Mouse (Mus musculus) skeletal muscle tissue, adult 2 months (tissue): ENCODE measurements around the gene Brpf3.
"Not testable (repeated sequence)": the region's sequence is repeated elsewhere in the genome, so short reads cannot be mapped to it uniquely, and the experiment has no call there.

Source experiments
- DNase-seq: peaks from one replicate; pipeline ENCODE4 v3.0.0-alpha.2; 2012; ENCODE audit warnings: low read depth, low spot score

Gene Brpf3

GRCm38 (mm10) chr17:28800671-28801412, at the start of gene Brpf3:
Brpf3 (plus strand) TSS chr17:28801090.
- DNase-seq: peak; percentile 54

- no peak for DNase-seq
These were observed 44.4 kb upstream of the Brpf3 start for GRCm38 (mm10) chr17:28756447-28756846.

GRCm38 (mm10) chr17:28757470-28757869, 43.4 kb upstream of the Brpf3 start:
- no peak for DNase-seq

GRCm38 (mm10) chr17:28760736-28761312, 40.1 kb upstream of the Brpf3 start:
- DNase-seq: no peak

- DNase-seq: peak; percentile 62
These were observed 39.0 kb upstream of the Brpf3 start for GRCm38 (mm10) chr17:28761871-28762270.

GRCm38 (mm10) chr17:28766203-28766602, 34.7 kb upstream of the Brpf3 start:
- no peak for DNase-seq

- no peak for DNase-seq
These were observed 33.9 kb upstream of the Brpf3 start for GRCm38 (mm10) chr17:28766781-28767515.

GRCm38 (mm10) chr17:28769121-28769874, 31.6 kb upstream of the Brpf3 start, which contains the start of gene Mapk13:
Mapk13 (plus strand) TSS chr17:28769297.
- DNase-seq: no peak

GRCm38 (mm10) chr17:28769875-28770421, 30.9 kb upstream of the Brpf3 start:
- DNase-seq: no peak

GRCm38 (mm10) chr17:28771289-28771688, 29.6 kb upstream of the Brpf3 start:
- DNase-seq: no peak

GRCm38 (mm10) chr17:28774303-28774702, 26.6 kb upstream of the Brpf3 start:
- not testable (repeated sequence) for DNase-seq

- no peak for DNase-seq
These were observed 25.7 kb upstream of the Brpf3 start for GRCm38 (mm10) chr17:28775161-28775560.

GRCm38 (mm10) chr17:28776817-28777216, 24.1 kb upstream of the Brpf3 start:
- no peak for DNase-seq

- DNase-seq: peak; percentile 74
These were observed 23.5 kb upstream of the Brpf3 start for GRCm38 (mm10) chr17:28777231-28778005.

- DNase-seq: no peak
These were observed 21.2 kb upstream of the Brpf3 start for GRCm38 (mm10) chr17:28779735-28780134.

GRCm38 (mm10) chr17:28780836-28781235, 20.1 kb upstream of the Brpf3 start:
- DNase-seq: no peak

GRCm38 (mm10) chr17:28781290-28782045, 19.4 kb upstream of the Brpf3 start:
- no peak for DNase-seq

- no peak for DNase-seq
These were observed 15.9 kb upstream of the Brpf3 start for GRCm38 (mm10) chr17:28785036-28785435.

GRCm38 (mm10) chr17:28787507-28787906, 13.4 kb upstream of the Brpf3 start:
- no peak for DNase-seq

- no peak for DNase-seq
These were observed 3.9 kb upstream of the Brpf3 start for GRCm38 (mm10) chr17:28797031-28797430.
